Mouse (Mus musculus): ENCODE data around the gene Ccdc96. TPM values are rescaled to one million over a fixed set of nuclear protein-coding genes. Genes with fewer than 3 reads are reported as not detected.

Gene Ccdc96
- polyA plus RNA-seq, 1 experiment from 2014 or later: 4.7 TPM

DNA sequence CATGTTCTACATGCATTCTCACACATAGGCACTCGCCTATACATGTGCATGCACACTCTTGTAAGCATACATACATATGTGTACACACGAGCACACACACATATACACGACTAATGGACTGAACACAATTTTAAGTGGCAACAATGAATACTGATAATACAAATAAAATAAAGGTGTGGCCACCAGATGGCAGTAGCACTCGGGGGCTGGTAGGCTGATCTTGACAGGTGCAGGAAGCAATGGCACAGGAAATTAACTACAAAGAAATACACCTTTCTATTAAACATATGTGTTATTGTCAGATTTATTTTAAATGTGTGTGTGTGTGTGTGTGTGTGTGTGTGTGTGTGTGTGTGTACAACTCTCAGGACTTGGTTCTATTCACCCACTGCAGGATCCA lies 25.5 kb upstream of the Ccdc96 start:
- Histone ChIP-seq H3K36me3 (no peaks in the 10 kb centered on the region), H3K4me3 (no peak overlapping the region), H3K4me1 (peaks cover 4% of the 10 kb centered on the region), H3K27me3 (no peaks in the 10 kb centered on the region), H3K9me3 (replicated peaks) (no peaks in the 10 kb centered on the region), H3K4me2 (replicated peaks) (no peak overlapping the region), H3K9ac (no peak overlapping the region), H3K27ac (no peak overlapping the region)
- WGBS: 14% methylated on average over 4 of the region's 4 CpGs
- no peak for ATAC-seq (ENCODE audit: low FRiP score)

DNA sequence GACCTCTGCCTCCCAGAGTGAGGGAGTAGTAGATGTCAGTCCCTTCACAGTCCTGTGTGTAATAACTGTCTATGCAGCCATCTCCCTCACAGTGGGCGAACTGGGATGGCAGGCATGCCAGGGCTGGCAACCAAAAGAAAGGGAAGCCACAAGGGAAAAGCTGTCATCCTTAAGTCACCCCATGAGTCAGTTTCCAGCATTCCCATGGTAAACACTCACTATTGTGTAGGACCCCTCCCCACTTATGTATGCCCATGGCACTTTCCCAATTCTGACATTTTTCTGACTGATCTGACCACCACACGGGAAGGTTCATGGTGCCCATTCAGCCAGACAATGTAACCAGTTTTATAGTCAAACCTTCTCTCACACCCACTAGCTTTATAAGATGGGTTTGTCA lies 23.7 kb upstream of the Ccdc96 start:
- Histone ChIP-seq H3K4me3 (no peak overlapping the region), H3K4me2 (replicated peaks) (no peak overlapping the region), H3K27ac (no peak overlapping the region), H3K9me3 (replicated peaks) (no peaks in the 10 kb centered on the region), H3K27me3 (no peaks in the 10 kb centered on the region), H3K4me1 (peaks cover 13% of the 10 kb centered on the region), H3K9ac (no peak overlapping the region), H3K36me3 (no peaks in the 10 kb centered on the region)
- no peak for ATAC-seq (ENCODE audit: low FRiP score)
- 74% methylated on average over 2 of the region's 2 CpGs for whole genome bisulfite sequencing

DNA sequence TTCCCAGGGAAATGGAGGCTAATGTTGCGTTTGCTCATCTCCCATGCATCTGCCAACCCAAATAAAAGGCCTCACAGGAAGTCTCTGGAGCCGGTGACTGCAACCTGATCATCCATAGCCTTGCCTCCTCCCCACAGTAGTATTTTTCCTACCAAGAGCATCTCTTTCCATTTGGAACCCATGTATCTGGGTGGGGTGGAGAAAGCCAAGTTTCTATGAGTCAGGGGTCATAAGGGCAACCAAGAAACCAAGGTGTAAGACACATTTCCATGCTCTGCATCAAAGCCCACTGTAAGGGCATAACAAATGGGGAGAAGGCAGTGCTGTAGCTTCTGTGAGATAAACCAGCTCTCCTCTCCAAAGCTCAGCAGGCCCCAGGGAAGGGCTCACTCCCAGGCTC lies 23.2 kb upstream of the Ccdc96 start:
- no peaks in the 10 kb centered on the region for H3K9me3 ChIP-seq (replicated peaks)
- H3K36me3 ChIP-seq: no peaks in the 10 kb centered on the region
- no peak overlapping the region for H3K27ac ChIP-seq
- WGBS: 74% methylated on average over 2 of the region's 2 CpGs
- H3K9ac ChIP-seq: no peak overlapping the region
- no peak overlapping the region for H3K4me2 ChIP-seq (replicated peaks)
- no peaks in the 10 kb centered on the region for H3K27me3 ChIP-seq
- ATAC-seq (ENCODE audit: low FRiP score): no peak
- peaks cover 19% of the 10 kb centered on the region for H3K4me1 ChIP-seq
- H3K4me3 ChIP-seq: no peak overlapping the region

DNA sequence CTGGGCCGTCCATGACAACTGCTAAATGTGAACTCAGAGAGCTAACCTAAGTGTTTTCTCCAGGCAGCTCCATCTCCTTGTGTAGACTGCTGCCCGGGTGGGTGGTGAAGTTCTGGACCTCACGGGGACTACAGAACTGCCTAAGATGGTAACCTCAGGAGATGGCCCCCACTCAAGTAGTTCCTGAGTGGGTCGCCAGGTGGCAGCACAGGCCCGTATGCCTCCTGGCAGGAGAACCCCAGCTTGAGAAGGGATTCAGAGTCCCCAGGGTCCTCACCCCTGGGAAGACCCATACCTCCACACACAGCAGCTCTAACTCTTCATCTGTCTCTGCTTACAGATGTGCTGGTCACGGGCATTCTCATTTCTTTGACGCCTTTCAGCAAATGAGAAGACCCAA lies 21.6 kb upstream of the Ccdc96 start:
- Histone ChIP-seq H3K9me3 (replicated peaks) (no peaks in the 10 kb centered on the region), H3K27me3 (no peaks in the 10 kb centered on the region), H3K27ac (no peak overlapping the region), H3K4me2 (replicated peaks) (no peak overlapping the region), H3K36me3 (no peaks in the 10 kb centered on the region), H3K4me1 (peaks cover 22% of the 10 kb centered on the region), H3K9ac (no peak overlapping the region), H3K4me3 (no peak overlapping the region)
- WGBS: 22% methylated on average over 7 of the region's 7 CpGs
- ATAC-seq (ENCODE audit: low FRiP score): no peak

DNA sequence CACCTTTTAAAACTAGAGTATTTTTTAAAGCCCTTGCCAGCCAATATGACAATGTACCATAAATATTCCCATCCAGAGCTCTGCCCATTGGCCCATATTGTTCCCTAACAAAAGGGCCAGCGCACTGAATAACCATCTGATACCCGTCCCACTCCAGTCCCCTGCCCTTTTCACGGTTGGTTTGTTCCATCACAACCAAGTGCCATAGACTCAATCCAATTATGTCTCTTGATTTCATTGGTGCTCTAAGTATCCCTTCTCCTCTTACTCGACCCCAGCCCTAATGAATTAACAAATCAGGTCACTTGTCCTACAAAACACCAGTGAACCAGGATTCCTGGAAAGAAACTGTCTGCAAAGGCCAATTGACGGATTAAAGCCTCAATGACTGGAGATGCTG lies 21.0 kb upstream of the Ccdc96 start:
- Histone ChIP-seq H3K27ac (no peak overlapping the region), H3K4me1 (peaks cover 22% of the 10 kb centered on the region), H3K27me3 (no peaks in the 10 kb centered on the region), H3K9ac (no peak overlapping the region), H3K4me2 (replicated peaks) (no peak overlapping the region), H3K4me3 (no peak overlapping the region), H3K9me3 (replicated peaks) (no peaks in the 10 kb centered on the region), H3K36me3 (0 out of 2 replicates have a peak, but pooled peaks cover under 1% of the 10 kb centered on the region)
- ATAC-seq (ENCODE audit: low FRiP score): no peak
- WGBS: 31% methylated on average over 5 of the region's 5 CpGs

DNA sequence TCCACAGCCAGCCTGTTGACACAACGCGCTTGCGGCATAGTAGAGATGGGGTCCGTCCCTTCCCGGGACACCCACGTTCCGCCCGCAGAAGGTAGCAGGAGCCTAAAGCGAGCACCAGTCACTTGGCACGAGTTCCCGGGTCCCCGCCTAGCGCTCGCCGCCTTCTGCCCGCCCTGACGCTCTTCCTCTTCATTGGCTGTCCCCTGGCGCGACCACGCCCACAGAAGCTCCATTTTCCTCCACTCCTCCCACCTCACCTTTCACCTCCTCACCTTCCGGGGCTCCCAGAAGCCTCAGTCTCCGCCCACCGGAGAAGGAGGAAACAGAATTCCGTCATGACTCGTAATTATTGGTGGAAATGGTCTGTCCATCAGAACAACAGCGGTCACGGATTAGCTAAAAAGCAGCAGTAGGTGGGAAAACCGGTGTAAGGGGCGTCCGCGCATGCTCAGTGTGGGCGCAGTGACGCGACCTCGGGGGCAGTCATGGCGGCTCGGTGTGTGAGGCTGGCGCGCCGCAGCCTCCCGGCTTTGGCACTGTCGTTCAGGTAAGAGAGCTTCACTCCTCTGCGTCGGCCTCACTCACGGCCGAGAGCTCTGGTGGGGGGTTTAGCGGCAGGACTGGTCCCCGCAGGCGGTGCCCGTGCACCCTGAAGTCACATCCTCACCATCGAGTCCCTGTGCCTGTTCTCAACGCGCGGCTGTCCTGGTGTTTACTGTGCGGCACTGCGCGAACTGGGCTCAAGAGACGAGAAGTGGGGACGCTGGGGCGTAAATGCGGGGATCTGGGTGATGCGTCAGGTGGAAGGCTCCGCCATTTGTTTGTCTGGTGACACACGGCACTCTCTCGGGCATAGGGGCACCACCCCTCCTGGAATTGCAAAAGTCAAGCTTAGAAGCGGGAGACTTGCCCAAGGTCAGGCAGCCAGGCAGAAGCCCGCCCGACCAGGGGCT lies 19.4 kb upstream of the Ccdc96 start, which contains the start of gene Grpel1:
TSS of gene Grpel1 (plus strand) at position 290 of the 953 bp plus-strand sequence.
- peak within 1 kb of the TSS; percentile 76 for H3K9ac ChIP-seq
- peak within 1 kb of the TSS; percentile 66 for H3K4me3 ChIP-seq
- peaks cover 15% of the 10 kb centered on the region for H3K36me3 ChIP-seq
- no peaks in the 10 kb centered on the region for H3K9me3 ChIP-seq (replicated peaks)
- peak; percentile 95 for ATAC-seq (ENCODE audit: low FRiP score)
- H3K27me3 ChIP-seq: no peaks in the 10 kb centered on the region
- H3K4me1 ChIP-seq: peaks cover 22% of the 10 kb centered on the region
- peak within 1 kb of the TSS; percentile 97 for H3K4me2 ChIP-seq (replicated peaks)
- WGBS: under 1% methylated on average over 68 of the region's 68 CpGs
- peak within 1 kb of the TSS; percentile 46 for H3K27ac ChIP-seq

DNA sequence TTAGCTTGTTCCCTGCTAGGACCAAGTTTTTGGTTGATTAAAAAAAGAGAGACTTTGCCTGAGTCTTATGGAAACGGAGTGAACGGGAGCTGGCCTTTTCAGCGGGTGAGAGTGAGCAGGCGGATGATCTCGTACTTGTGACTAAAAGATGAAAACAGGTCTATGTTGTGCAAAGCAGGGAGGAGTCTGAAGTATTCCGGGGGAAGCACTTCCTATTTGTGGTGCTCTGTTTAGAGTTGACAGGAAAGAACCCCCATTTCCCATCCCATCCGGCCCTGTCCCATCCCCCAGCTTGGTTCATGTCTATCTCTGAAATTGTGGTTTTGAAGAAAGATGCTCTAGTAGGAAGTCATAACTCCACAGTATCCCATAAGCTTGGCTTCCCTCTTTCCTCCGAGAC lies 18.5 kb upstream of the Ccdc96 start:
- Histone ChIP-seq H3K27me3 (no peaks in the 10 kb centered on the region), H3K9ac (peak overlapping the region; percentile 76; the same call in 1 of the 2 replicates), H3K27ac (no peak overlapping the region), H3K36me3 (peaks cover 24% of the 10 kb centered on the region), H3K4me2 (replicated peaks) (peak overlapping the region; percentile 97), H3K4me1 (peaks cover 22% of the 10 kb centered on the region), H3K9me3 (replicated peaks) (no peaks in the 10 kb centered on the region), H3K4me3 (peak overlapping the region; percentile 66)
- no peak for ATAC-seq (ENCODE audit: low FRiP score)
- 30% methylated on average over 8 of the region's 8 CpGs for WGBS

DNA sequence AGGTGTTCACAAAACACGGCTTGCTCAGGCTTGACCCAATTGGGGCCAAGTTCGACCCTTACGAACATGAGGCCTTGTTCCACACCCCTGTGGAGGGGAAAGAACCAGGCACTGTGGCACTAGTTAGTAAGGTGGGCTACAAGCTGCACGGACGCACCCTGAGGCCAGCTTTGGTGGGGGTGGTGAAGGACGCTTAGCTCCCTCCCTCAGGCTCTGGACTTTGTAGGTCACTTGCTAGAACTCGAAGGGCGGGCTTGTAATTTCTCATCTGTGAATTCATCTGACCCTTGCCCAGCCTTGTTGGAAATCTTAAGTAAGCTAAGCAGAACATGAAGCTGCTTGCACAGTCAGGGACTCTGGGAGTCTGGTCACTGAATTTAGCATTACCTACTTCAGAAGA lies 13.2 kb upstream of the Ccdc96 start:
- WGBS: 94% methylated on average over 8 of the region's 8 CpGs

DNA sequence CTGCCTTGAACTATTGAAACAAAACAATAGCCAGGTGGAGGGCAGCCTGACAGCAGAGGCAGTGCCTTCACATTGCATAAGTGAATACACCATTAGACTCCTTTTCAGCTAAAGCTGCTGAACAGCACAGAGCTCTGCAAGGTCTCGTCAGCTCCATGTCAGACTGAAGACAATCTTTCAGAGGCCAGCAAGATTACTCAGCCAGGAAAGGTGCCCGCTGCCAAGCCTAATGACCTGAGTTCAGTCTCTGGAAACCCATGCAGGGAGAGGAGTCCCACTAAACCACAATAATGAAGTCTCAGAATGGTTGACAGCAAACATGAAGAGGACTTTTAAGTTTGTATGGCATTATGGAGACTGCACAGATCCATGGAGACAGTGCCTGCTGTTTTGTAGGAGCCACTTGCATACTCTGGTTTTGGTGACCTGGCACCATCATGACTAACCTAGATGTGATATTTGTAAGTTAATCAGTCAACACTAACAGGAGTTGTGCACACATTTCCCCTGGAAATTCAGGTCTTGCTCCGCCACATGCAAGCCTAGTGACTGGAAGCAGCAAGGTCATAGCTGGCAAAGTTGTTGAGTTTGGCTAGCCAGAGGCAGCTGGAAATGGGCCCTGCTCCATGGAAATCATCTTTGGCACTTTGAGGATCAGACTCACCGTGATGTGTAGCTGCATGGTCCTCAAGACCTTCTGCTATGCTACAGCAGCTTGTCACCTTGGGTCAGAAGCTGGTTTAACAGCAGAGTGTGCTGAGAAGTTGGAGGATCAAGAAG lies 11.3 kb upstream of the Ccdc96 start:
- Histone ChIP-seq H3K4me2 (replicated peaks) (no peak overlapping the region), H3K9ac (no peak overlapping the region), H3K9me3 (replicated peaks) (no peaks in the 10 kb centered on the region), H3K4me1 (no peaks in the 10 kb centered on the region), H3K4me3 (no peak overlapping the region), H3K27me3 (no peaks in the 10 kb centered on the region), H3K36me3 (peaks cover 67% of the 10 kb centered on the region), H3K27ac (no peak overlapping the region)
- WGBS: 90% methylated on average over 4 of the region's 4 CpGs
- no peak for ATAC-seq (ENCODE audit: low FRiP score)

More for the DNA sequence above, 13.2 kb upstream of the Ccdc96 start:
- Histone ChIP-seq H3K4me1 (peaks cover 3% of the 10 kb centered on the region; the same call in 1 of the 2 replicates), H3K9ac (no peak overlapping the region), H3K9me3 (replicated peaks) (no peaks in the 10 kb centered on the region), H3K4me2 (replicated peaks) (no peak overlapping the region), H3K27me3 (no peaks in the 10 kb centered on the region), H3K4me3 (no peak overlapping the region), H3K27ac (no peak overlapping the region), H3K36me3 (peaks cover 63% of the 10 kb centered on the region)
- no peak for ATAC-seq (ENCODE audit: low FRiP score)

DNA sequence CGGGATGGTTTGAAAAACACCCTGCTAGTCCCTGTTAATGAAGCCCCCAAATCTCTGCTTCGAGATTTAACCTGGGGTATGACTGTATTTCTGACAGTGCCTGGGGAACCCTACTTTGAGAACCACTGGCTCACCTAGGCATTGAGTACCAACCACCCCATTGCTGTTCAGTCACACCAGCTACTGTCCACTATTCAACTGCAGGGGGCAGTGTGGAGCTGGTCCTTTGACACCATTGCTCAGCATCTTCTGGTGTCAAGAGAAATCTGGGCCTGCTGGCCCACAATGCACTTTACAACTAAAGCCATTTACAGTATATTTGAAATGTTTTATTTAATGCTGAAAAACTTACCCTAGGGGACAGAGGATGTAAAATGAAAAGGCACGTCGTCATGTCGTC lies 10.1 kb upstream of the Ccdc96 start:
- Histone ChIP-seq H3K36me3 (peaks cover 59% of the 10 kb centered on the region), H3K4me2 (replicated peaks) (no peak overlapping the region), H3K27me3 (no peaks in the 10 kb centered on the region), H3K9me3 (replicated peaks) (no peaks in the 10 kb centered on the region), H3K4me1 (peaks cover 2% of the 10 kb centered on the region; the same call in 1 of the 2 replicates), H3K9ac (no peak overlapping the region), H3K4me3 (no peak overlapping the region), H3K27ac (no peak overlapping the region)
- WGBS: 92% methylated on average over 5 of the region's 5 CpGs
- no peak for ATAC-seq (ENCODE audit: low FRiP score)

DNA sequence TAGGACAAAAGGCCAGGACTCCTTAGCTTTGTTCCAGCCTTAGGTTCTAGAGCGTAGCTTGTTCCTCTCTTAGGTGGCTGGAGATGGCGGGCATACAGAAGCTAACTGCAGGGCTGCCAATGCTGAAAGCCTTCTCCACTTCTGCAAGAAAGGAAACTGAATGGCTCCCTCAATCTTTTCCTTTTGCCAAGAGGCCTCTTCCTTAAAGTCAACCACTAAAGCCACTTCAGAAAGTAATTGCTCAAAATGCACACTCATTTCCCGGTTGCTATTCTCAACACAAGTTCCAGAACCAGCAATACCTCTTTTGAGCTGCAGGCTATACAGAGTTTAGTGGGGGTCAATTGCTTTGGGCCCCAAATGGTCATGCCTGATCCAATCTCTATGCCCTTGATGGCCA lies 6.9 kb upstream of the Ccdc96 start:
- Histone ChIP-seq H3K9ac (no peak overlapping the region), H3K27ac (no peak overlapping the region), H3K9me3 (replicated peaks) (no peaks in the 10 kb centered on the region), H3K36me3 (peaks cover 27% of the 10 kb centered on the region), H3K4me3 (no peak overlapping the region), H3K4me1 (peaks cover 29% of the 10 kb centered on the region), H3K4me2 (replicated peaks) (no peak overlapping the region), H3K27me3 (no peaks in the 10 kb centered on the region)
- 93% methylated on average over 3 of the region's 3 CpGs for WGBS
- no peak for ATAC-seq (ENCODE audit: low FRiP score)

All from hindbrain, embryonic 12.5 days (tissue).